Mouse (Mus musculus) cortical plate, adult 2 months (tissue): Measurements from ENCODE around the gene Ypel2. TPM values are rescaled to one million over a fixed set of nuclear protein-coding genes. Genes with fewer than 3 reads are reported as not detected.

ENCODE experiments used
- H3K27ac ChIP-seq: fragments of 200-500 bp; 2 replicates; pipeline ENCODE4 v1.5.1; 2012; ENCODE audit warnings: low read length, control low read depth, inconsistent platforms; ENCODE audit not compliant: insufficient read depth
- H3K4me1 ChIP-seq: fragments of 200-500 bp; 2 replicates; pipeline ENCODE4 v1.6.1; 2011; ENCODE audit warnings: low read length; ENCODE audit not compliant: control insufficient read depth, insufficient read depth
- H3K4me3 ChIP-seq: fragments of 200-500 bp; 2 replicates; pipeline ENCODE4 v1.5.1; 2011; ENCODE audit warnings: mild to moderate bottlenecking, low read length, control low read depth; ENCODE audit not compliant: insufficient read depth
- CTCF ChIP-seq: fragments of 200-500 bp; IDR thresholded peaks from 2 replicates; pipeline ENCODE4 v1.5.1; 2011; ENCODE audit warnings: mild to moderate bottlenecking, control low read depth, low read length; ENCODE audit not compliant: insufficient read depth; ENCODE audit errors: extremely low read depth
- POLR2A ChIP-seq: fragments of 200-500 bp; IDR thresholded peaks from 2 replicates; pipeline ENCODE4 v1.6.1; 2011; ENCODE audit warnings: mild to moderate bottlenecking, low read length, control low read depth; ENCODE audit not compliant: insufficient read depth; ENCODE audit errors: extremely low read depth
- polyA plus RNA-seq: library from polyadenylated mRNA; depleted of rRNA; stranded (reverse); fragments of >200 nt; gene quantifications from 2 replicates; pipeline ENCODE4 v1.2.3, GENCODE M21; 2012; rRNA removed

The Ypel2 gene
- polyA plus RNA-seq, 1 experiment = 32.6 TPM

GRCm38 (mm10) chr11:86892996-86893670 is 100.4 kb downstream of the Ypel2 start:
- Histone ChIP-seq H3K4me3 (no peak overlapping the region), H3K4me1 (peaks cover 3% of the 10 kb centered on the region; the same call in 1 of the 2 replicates), H3K27ac (no peak overlapping the region)
- TF ChIP-seq CTCF (no peak), POLR2A (no peak)

Other genes with a start within 250 kb of the Ypel2 start
- 321 and 326 TPM in 2 replicates for gene Cltc, start 236.1 kb downstream of the Ypel2 start, polyA plus RNA-seq
- 11.1 TPM in 2 replicates for gene Dhx40, start 186.0 kb downstream of the Ypel2 start, polyA plus RNA-seq
- gene Gdpd1, start 80.4 kb upstream of the Ypel2 start, polyA plus RNA-seq = 34.6 and 34.9 TPM in 2 replicates
- gene Smg8, start 93.1 kb upstream of the Ypel2 start, polyA plus RNA-seq = 10.2 and 10.6 TPM in 2 replicates
- gene Prr11, start 115.0 kb upstream of the Ypel2 start, polyA plus RNA-seq = 0.38 and 0.69 TPM in 2 replicates
- gene Ska2, start 115.5 kb upstream of the Ypel2 start, polyA plus RNA-seq = 13.9 and 14.8 TPM in 2 replicates
- gene Trim37, start 133.4 kb upstream of the Ypel2 start, polyA plus RNA-seq = 152 and 156 TPM in 2 replicates